Mouse (Mus musculus) intestine, embryonic 14.5 days (tissue): ENCODE measurements around the gene Phf14. TPM values are rescaled to one million over a fixed set of nuclear protein-coding genes. Genes with fewer than 3 reads are reported as not detected.

Experiments used
- ATAC-seq: fragments of 200-750 bp; cut with Nextera tagmentation; replicated peaks from 2 replicates; pipeline ENCODE4 v1.8.0; 2017; ENCODE audit warnings: low read depth, moderate number of reproducible peaks, moderate TSS enrichment, moderate library complexity; ENCODE audit not compliant: low FRiP score, low TSS enrichment
- DNase-seq: peaks from one replicate; pipeline ENCODE4 v3.0.0-alpha.2; 2018; ENCODE audit warnings: low spot score
- H3K27ac ChIP-seq: fragments of 300-500 bp; sonication (generic); 2 replicates; pipeline ENCODE4 v1.5.1; 2014; ENCODE audit warnings: low read depth, mild to moderate bottlenecking, control low read depth
- H3K27me3 ChIP-seq: fragments of 300-500 bp; sonication (generic); replicated peaks from 2 replicates; pipeline ENCODE4 v1.6.1; 2014; ENCODE audit warnings: low read length, control low read depth; ENCODE audit not compliant: control insufficient read depth, insufficient read depth
- H3K36me3 ChIP-seq: fragments of 300-500 bp; sonication (generic); 2 replicates; pipeline ENCODE4 v1.6.1; 2014; ENCODE audit warnings: low read length, control low read depth; ENCODE audit not compliant: control insufficient read depth, insufficient read depth
- H3K4me1 ChIP-seq: fragments of 300-500 bp; sonication (generic); replicated peaks from 2 replicates; pipeline ENCODE4 v1.6.1; 2014; ENCODE audit warnings: low read length, control low read depth, mixed read lengths; ENCODE audit not compliant: control insufficient read depth, insufficient read depth
- H3K4me2 ChIP-seq: fragments of 300-500 bp; sonication (generic); 2 replicates; pipeline ENCODE4 v1.6.1; 2014; ENCODE audit warnings: low read length
- H3K4me3 ChIP-seq: fragments of 300-500 bp; sonication (generic); 2 replicates; pipeline ENCODE4 v1.5.1; 2014; ENCODE audit warnings: low read depth, low read length, control low read depth, mixed read lengths
- H3K9ac ChIP-seq: fragments of 300-500 bp; sonication (generic); 2 replicates; pipeline ENCODE4 v1.6.1; 2014; ENCODE audit warnings: mild to moderate bottlenecking, low read length
- H3K9me3 ChIP-seq: fragments of 300-500 bp; sonication (generic); 2 replicates; pipeline ENCODE4 v1.6.1; 2016; ENCODE audit warnings: low read length, control low read depth; ENCODE audit not compliant: control insufficient read depth
- WGBS: fragments of 180-500 bp; shearing (Covaris S2); extraction: QIAGEN DNeasy Blood & Tissue Kit; methylation state at CpG from one replicate; pipeline ENCODE4 v1.1.7; 2014; 5-methylcytosine and 5-hydroxymethylcytosine counted together
- polyA plus RNA-seq: library from polyadenylated mRNA; unstranded; fragments of >200 nt; fragmentation: Nextera tagmentation; extraction: Ambion mirVana; gene quantifications from 2 replicates; pipeline ENCODE4 v1.2.1, GENCODE M21; 2014

Phf14 gene
- polyA plus RNA-seq, 1 experiment from 2014 or later = 73.5 TPM

DNA sequence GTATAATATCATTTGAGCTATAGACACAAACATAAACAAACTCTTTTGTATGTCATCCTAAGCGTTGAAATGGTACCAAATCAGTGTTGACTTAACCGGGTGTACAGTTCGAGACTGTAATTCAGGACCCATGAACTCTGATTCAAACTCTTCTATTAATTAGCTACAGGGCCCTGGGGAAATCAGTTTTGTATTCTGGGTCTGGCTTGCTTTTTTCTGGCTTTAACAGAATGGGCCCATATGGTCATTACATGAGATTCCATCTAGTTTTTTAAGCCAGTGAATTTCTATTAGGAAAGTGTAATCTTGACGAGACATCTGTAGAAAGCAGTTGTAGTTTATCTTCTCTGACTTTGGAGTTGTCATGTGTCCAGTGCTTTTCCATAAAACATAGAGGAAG lies 160.3 kb downstream of the Phf14 start:
- Histone ChIP-seq H3K4me3 (no peak overlapping the region), H3K27me3 (no peaks in the 10 kb centered on the region), H3K4me2 (no peak overlapping the region), H3K27ac (no peak overlapping the region), H3K36me3 (peaks cover 5% of the 10 kb centered on the region; the same call in 1 of the 2 replicates), H3K4me1 (no peaks in the 10 kb centered on the region), H3K9me3 (no peaks in the 10 kb centered on the region), H3K9ac (no peak overlapping the region)
- ATAC-seq (no peak), DNase-seq (no peak)
- 91% methylated on average over 4 of the region's 4 CpGs for WGBS

DNA sequence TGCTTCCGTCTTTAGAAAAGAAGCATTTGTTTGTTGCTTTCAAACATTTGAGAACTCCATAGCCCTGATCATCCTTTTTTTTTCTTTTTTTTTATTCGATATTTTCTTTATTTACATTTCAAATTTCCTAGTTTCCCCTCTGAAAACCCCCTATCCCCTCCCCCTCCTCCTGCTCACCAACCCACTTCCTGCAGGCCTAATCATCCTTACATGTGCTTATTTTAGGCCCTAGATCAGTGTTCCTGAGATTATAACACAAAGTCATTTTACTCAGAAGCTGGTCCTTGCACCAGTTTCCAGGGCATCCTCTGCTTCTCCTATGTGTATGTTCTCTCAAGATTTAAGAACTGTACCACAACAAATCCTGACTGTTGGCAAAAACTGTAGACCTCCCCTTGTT lies 161.7 kb downstream of the Phf14 start:
- H3K9ac ChIP-seq = no peak overlapping the region
- H3K36me3 ChIP-seq = peaks cover 5% of the 10 kb centered on the region; the same call in 1 of the 2 replicates
- H3K9me3 ChIP-seq = no peaks in the 10 kb centered on the region
- WGBS = 75% methylated on average over 2 of the region's 2 CpGs
- no peak overlapping the region for H3K4me3 ChIP-seq
- no peak for ATAC-seq
- H3K4me2 ChIP-seq = no peak overlapping the region
- no peaks in the 10 kb centered on the region for H3K27me3 ChIP-seq
- no peak overlapping the region for H3K27ac ChIP-seq
- DNase-seq = no peak
- no peaks in the 10 kb centered on the region for H3K4me1 ChIP-seq

DNA sequence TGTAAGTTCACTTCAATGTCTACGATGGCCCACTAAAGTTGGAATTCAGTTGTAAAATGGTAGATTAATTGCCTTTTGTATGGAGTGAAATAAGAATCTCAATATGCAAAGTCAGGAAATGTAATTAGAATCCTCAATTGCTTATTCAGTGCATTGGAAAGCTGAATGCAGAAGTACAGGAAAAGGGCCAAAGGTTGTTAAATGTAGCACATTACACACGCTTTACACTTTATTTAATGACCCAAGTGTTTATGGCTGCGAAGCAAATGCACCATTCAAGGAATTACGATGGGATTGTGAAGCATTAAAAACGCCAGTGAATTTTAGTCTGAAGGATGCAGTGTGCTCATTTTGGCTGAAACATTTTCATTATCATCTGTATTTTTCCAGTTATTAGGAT lies 167.0 kb downstream of the Phf14 start:
- Histone ChIP-seq H3K4me2 (no peak overlapping the region), H3K27ac (no peak overlapping the region), H3K4me3 (no peak overlapping the region), H3K9me3 (no peaks in the 10 kb centered on the region), H3K36me3 (peaks cover 8% of the 10 kb centered on the region; the same call in 1 of the 2 replicates), H3K4me1 (no peaks in the 10 kb centered on the region), H3K9ac (no peak overlapping the region), H3K27me3 (no peaks in the 10 kb centered on the region)
- WGBS = 92% methylated on average over 5 of the region's 5 CpGs
- ATAC-seq (no peak), DNase-seq (no peak)

DNA sequence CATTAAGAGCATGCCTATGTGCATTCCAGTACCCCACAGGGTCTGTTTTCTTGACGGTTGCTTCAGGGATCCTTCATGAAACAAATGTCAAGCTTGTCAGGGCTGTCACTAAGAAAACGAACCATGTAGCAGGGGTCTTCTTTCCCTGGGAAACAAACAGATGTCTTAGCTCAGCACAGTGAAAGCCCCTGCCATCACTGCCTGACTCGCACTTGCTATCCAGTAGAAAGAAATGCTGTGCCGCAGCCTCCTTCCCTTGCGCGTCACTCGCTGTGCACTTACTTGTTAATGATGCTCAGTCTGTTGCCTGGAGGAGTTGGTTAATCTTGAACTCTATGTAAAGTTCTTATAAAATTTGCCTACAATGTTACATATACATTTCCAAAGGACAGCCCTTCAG lies 169.7 kb downstream of the Phf14 start:
- no peaks in the 10 kb centered on the region for H3K27me3 ChIP-seq
- no peaks in the 10 kb centered on the region for H3K9me3 ChIP-seq
- DNase-seq = no peak
- H3K4me3 ChIP-seq = no peak overlapping the region
- H3K36me3 ChIP-seq = peaks cover 8% of the 10 kb centered on the region; the same call in 1 of the 2 replicates
- no peak for ATAC-seq
- no peak overlapping the region for H3K9ac ChIP-seq
- no peak overlapping the region for H3K4me2 ChIP-seq
- H3K27ac ChIP-seq = no peak overlapping the region
- H3K4me1 ChIP-seq = 0 out of 2 replicates have a peak, but pooled peaks cover 2% of the 10 kb centered on the region
- WGBS = 74% methylated on average over 7 of the region's 7 CpGs

DNA sequence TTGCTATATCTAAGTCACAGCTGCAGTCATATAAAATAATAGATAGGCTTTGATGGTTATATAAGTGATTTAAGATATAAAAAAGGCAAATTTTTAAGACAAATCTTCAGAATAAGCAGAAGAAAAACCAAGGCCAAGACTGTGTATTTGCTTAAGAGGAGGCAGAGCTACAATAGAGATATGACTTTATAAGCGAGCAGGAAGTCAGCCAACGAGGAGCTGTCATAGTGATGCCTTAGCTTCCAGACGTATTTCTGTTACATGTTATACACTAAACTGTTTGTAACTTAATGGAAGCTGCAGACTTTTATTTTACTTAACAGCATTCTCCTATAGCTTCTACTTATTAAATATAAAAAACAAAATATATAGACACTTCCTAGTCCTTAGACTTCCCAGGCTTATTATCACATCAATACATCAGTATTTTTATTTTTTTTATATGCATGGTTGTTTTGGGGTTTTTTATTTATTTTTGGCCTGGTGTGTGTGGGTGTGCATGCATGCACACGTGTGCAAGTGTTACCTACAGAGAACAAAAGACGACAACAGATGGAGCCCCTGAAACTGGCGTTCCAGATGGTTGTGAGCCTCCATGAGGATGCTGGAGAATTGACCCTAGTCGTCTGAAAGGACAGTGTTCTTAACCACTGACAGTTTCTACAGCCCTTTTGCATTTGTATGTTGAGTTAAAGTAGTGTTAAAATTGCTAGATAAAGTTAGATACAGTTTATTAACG lies 170.4 kb downstream of the Phf14 start:
- no peak overlapping the region for H3K9ac ChIP-seq
- peaks cover 8% of the 10 kb centered on the region; the same call in 1 of the 2 replicates for H3K36me3 ChIP-seq
- WGBS = 76% methylated on average over 8 of the region's 8 CpGs
- 0 out of 2 replicates have a peak, but pooled peaks cover 4% of the 10 kb centered on the region for H3K4me1 ChIP-seq
- H3K4me2 ChIP-seq = no peak overlapping the region
- DNase-seq = no peak
- H3K9me3 ChIP-seq = no peaks in the 10 kb centered on the region
- no peak overlapping the region for H3K4me3 ChIP-seq
- H3K27me3 ChIP-seq = no peaks in the 10 kb centered on the region
- no peak for ATAC-seq
- no peak overlapping the region for H3K27ac ChIP-seq

DNA sequence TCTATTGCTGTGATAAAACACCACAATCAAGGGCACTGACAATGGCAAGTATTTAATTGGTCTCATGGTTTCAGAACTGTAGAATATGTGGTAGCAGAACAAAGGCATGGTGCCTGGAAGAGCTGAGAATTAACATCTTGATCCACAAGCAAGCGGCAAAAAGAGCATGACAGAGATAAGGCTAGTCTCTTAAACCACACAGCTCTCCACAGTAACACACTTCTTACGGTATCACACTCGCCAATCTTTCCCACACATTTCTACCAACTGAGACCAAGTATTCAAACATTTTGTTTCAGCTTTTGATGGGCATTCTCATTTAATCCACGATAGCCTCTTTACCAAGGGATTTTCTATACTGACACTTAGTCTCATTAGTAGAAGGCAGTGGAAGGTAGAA lies 171.7 kb downstream of the Phf14 start:
- peaks cover 8% of the 10 kb centered on the region; the same call in 1 of the 2 replicates for H3K36me3 ChIP-seq
- H3K9ac ChIP-seq = no peak overlapping the region
- H3K27ac ChIP-seq = no peak overlapping the region
- WGBS = 92% methylated on average over 4 of the region's 4 CpGs
- H3K4me1 ChIP-seq = 0 out of 2 replicates have a peak, but pooled peaks cover 4% of the 10 kb centered on the region
- no peak for DNase-seq
- no peaks in the 10 kb centered on the region for H3K27me3 ChIP-seq
- ATAC-seq = no peak
- H3K4me3 ChIP-seq = no peak overlapping the region
- H3K4me2 ChIP-seq = no peak overlapping the region
- no peaks in the 10 kb centered on the region for H3K9me3 ChIP-seq

DNA sequence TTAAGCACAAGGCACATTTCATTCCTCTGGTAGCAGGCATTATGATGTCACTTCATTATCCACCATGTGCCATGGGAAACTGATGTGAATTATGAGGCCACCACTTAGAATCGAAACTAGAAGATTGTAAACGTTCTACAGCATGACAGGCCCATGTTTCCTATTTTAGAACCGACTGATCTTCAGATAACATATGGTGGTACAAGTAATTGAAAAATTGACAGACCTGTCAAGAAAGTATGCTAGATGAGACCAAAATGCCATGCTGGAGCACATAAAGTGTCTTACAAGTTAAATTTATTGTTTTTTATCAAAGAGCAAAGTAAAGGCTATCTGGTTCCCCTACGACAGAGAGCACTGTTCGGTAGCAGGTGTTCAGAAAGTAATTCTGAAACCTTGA lies 172.8 kb downstream of the Phf14 start:
- Histone ChIP-seq H3K4me1 (0 out of 2 replicates have a peak, but pooled peaks cover 4% of the 10 kb centered on the region), H3K27me3 (no peaks in the 10 kb centered on the region), H3K9ac (no peak overlapping the region), H3K9me3 (no peaks in the 10 kb centered on the region), H3K4me2 (no peak overlapping the region), H3K4me3 (no peak overlapping the region), H3K27ac (no peak overlapping the region), H3K36me3 (peaks cover 8% of the 10 kb centered on the region; the same call in 1 of the 2 replicates)
- ATAC-seq (no peak), DNase-seq (no peak)
- WGBS = 66% methylated on average over 5 of the region's 5 CpGs

DNA sequence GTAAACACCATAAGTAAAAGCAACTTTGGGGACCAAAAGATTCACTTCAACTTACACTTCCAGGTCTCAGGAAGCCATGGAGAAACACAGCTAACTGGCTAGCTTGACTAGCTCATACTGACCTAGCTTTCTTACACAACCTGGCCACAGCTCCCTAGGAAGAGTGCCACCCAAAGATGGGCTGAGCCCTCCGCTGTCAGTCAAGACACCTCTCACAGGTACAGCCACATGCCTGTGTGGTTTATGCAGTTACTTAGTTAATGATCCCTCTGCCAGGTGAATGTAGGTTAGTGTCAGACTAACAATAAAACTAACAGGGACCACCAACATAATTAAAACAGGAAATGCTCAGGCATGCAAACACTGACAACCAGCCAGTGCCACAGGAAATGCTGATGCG lies 174.1 kb downstream of the Phf14 start:
- ATAC-seq = no peak
- no peak for DNase-seq
- 76% methylated on average over 2 of the region's 2 CpGs for whole genome bisulfite sequencing
- H3K27me3 ChIP-seq = no peaks in the 10 kb centered on the region
- peaks cover 8% of the 10 kb centered on the region; the same call in 1 of the 2 replicates for H3K36me3 ChIP-seq
- no peaks in the 10 kb centered on the region for H3K9me3 ChIP-seq
- 0 out of 2 replicates have a peak, but pooled peaks cover 4% of the 10 kb centered on the region for H3K4me1 ChIP-seq
- H3K4me2 ChIP-seq = no peak overlapping the region
- no peak overlapping the region for H3K9ac ChIP-seq
- H3K27ac ChIP-seq = no peak overlapping the region
- H3K4me3 ChIP-seq = no peak overlapping the region

DNA sequence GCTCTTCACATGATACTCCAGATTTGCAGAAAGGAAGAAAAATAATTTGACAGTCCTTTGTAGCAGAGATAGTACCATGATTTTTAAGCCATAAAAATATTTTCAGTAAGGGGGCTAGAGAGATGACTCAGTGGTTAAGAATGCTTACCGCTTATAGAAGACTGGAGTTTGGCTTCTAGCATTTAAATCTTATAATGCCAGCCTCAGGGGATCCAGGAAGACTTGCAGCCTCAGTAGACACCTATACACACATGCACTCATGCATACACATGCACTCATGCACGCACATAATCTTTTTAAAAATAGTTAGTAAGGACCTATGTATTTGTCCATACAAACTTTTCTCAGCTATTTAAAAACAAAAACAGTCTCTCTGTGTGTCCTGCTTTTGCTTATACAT lies 174.5 kb downstream of the Phf14 start:
- H3K9me3 ChIP-seq = no peaks in the 10 kb centered on the region
- 0 out of 2 replicates have a peak, but pooled peaks cover 4% of the 10 kb centered on the region for H3K4me1 ChIP-seq
- no peak for DNase-seq
- 64% methylated on average over 2 of the region's 2 CpGs for WGBS
- H3K4me2 ChIP-seq = no peak overlapping the region
- H3K4me3 ChIP-seq = no peak overlapping the region
- ATAC-seq = no peak
- H3K36me3 ChIP-seq = peaks cover 8% of the 10 kb centered on the region; the same call in 1 of the 2 replicates
- H3K27me3 ChIP-seq = no peaks in the 10 kb centered on the region
- H3K27ac ChIP-seq = 0 out of 2 replicates have a peak overlapping the region, but pooled peaks have one; percentile 22
- H3K9ac ChIP-seq = no peak overlapping the region
